Mouse (Mus musculus) CH12.LX (cell line): Measurements from ENCODE around the gene Klhl8.

Source experiments
- CHD2 ChIP-seq: IDR thresholded peaks from 2 replicates; pipeline ENCODE4 v1.6.1; 2011; ENCODE audit warnings: low read length, improper control_type of control experiment
- CTCF ChIP-seq, 2 experiments: IDR thresholded peaks in 1 of 2; conservative IDR thresholded peaks in 1 of 2; 2 replicates each; pipeline ENCODE4 v1.5.1; 2011 to 2012; ENCODE audit warnings: low read depth in 2 of 2, low read length in 2 of 2, improper control_type of control experiment in 1 of 2, inconsistent platforms in 1 of 2, mild to moderate bottlenecking in 1 of 2, moderate library complexity in 1 of 2
- EP300 ChIP-seq: IDR thresholded peaks from 2 replicates; pipeline ENCODE4 v1.6.1; 2011; ENCODE audit warnings: low read length, improper control_type of control experiment
- GABPA ChIP-seq: IDR thresholded peaks from 2 replicates; pipeline ENCODE4 v1.6.1; 2012; ENCODE audit warnings: low read depth, low read length, improper control_type of control experiment, inconsistent platforms; ENCODE audit not compliant: insufficient replicate concordance
- HCFC1 ChIP-seq: IDR thresholded peaks from 2 replicates; pipeline ENCODE4 v1.6.1; 2012; ENCODE audit warnings: low read depth, mild to moderate bottlenecking, inconsistent platforms, low read length, improper control_type of control experiment
- MAFK ChIP-seq: IDR thresholded peaks from 2 replicates; pipeline ENCODE4 v1.6.1; 2011; ENCODE audit warnings: low read length, improper control_type of control experiment; ENCODE audit not compliant: insufficient replicate concordance
- MAX ChIP-seq: IDR thresholded peaks from 2 replicates; pipeline ENCODE4 v1.6.1; 2011; ENCODE audit warnings: low read length, improper control_type of control experiment
- MAZ ChIP-seq: IDR thresholded peaks from 2 replicates; pipeline ENCODE4 v1.6.1; 2012; ENCODE audit warnings: low read depth, mild to moderate bottlenecking, inconsistent platforms, low read length, improper control_type of control experiment, moderate library complexity
- MXI1 ChIP-seq: IDR thresholded peaks from 2 replicates; pipeline ENCODE4 v1.6.1; 2011; ENCODE audit warnings: mild to moderate bottlenecking, low read depth, low read length, improper control_type of control experiment
- POLR2A ChIP-seq: IDR thresholded peaks from 2 replicates; pipeline ENCODE4 v1.6.1; 2011; ENCODE audit warnings: low read depth, mild to moderate bottlenecking, improper control_type of control experiment, low read length
- USF1 ChIP-seq: IDR thresholded peaks from 2 replicates; pipeline ENCODE4 v1.6.1; 2014; ENCODE audit warnings: low read depth, mild to moderate bottlenecking, inconsistent platforms, low read length, improper control_type of control experiment
- ZNF384 ChIP-seq: IDR thresholded peaks from 2 replicates; pipeline ENCODE4 v1.6.1; 2012; ENCODE audit warnings: low read depth, low read length, improper control_type of control experiment, inconsistent platforms

DNA sequence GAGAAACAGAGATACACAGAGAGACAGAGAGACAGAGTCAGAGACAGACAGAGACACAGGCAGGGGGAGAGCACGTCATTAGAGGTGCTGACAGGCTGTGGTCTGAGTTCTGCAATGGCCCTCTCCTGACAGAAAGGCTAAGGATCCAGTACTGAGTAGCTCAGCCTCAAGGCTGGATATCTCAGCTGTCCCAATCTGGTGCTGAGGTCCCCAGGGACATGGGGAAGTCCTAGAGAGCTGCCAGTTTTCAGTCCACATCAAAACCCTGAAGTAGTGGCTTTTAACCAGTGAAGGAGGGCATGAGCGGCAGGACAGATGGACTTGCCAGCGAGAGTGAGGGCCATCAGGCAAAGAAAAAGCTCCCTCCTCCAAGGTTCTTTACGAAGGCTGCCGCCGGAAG is 12.0 kb upstream of the Klhl8 start:
- TF ChIP-seq CTCF (conservative IDR thresholded peaks at IDR 0.05 in 1 of 2, IDR thresholded peaks at IDR 0.05 in 1 of 2; ENCODE audit: low read depth in 2 of 2, low read length in 2 of 2) (no peak), CHD2 (no peak), ZNF384 (no peak), MAX (no peak), MXI1 (no peak), GABPA (no peak), MAFK (no peak), HCFC1 (no peak), POLR2A (no peak), MAZ (no peak), USF1 (no peak), EP300 (no peak)
